Comparison of ENCODE assay signal across 15 mouse cellular contexts in genomic region chr17:47955054-47955741, GRCm38 (mm10). TPM values are rescaled to one million over a fixed set of nuclear protein-coding genes. Genes with fewer than 3 reads are reported as not detected.
DNase-seq lines count a peak whose midpoint lies in the region; ATAC-seq and TF ChIP-seq lines count a peak whose summit lies in the region.
"Had no signal": no experiment of that assay in that cellular context is flagged by ENCODE, and none has a peak within 500 bp of the region (broad histone marks: within the 10 kb centered on the region; RNA-seq: fewer than 3 reads in every experiment).

No protein-coding gene starts in this region.

- TF ChIP-seq EP300 in ES-Bruce4 (IDR thresholded peaks at IDR 0.05; ENCODE audit: insufficient read depth, low read depth, low read length) = peak; percentile 62; the same call in 1 of the 2 replicates

- no peak for TF ChIP-seq CTCF in ES-Bruce4 (IDR thresholded peaks at IDR 0.05; ENCODE audit: low read depth, low read length)

- H3K9me3 ChIP-seq in heart, embryonic 12.5 days (replicated peaks) = no peaks in the 10 kb centered on the region
- H3K9me3 ChIP-seq in ES-Bruce4 (replicated peaks; ENCODE audit: control insufficient read depth, insufficient read depth, low read length, poor library complexity, severe bottlenecking) = no peaks in the 10 kb centered on the region
- H3K9me3 ChIP-seq in liver, embryonic 11.5 days (ENCODE audit: control insufficient read depth, low read length) = no peaks in the 10 kb centered on the region
- H3K9me3 ChIP-seq: embryonic facial prominence, embryonic 15.5 days; midbrain, embryonic 12.5 days; neural tube, embryonic 13.5 days had no signal

- 20% methylated on average over 12 of the region's 12 CpGs for WGBS in heart, embryonic 12.5 days
- WGBS in liver, embryonic 11.5 days = 35% methylated on average over 12 of the region's 12 CpGs

- no peaks in the 10 kb centered on the region for H3K36me3 ChIP-seq in heart, embryonic 12.5 days
- no peaks in the 10 kb centered on the region for H3K36me3 ChIP-seq in ES-Bruce4 (ENCODE audit: control insufficient read depth, insufficient read depth, low read length, poor library complexity, severe bottlenecking)
- H3K36me3 ChIP-seq in liver, embryonic 11.5 days (ENCODE audit: control insufficient read depth, insufficient read depth, low read length) = no peaks in the 10 kb centered on the region
- H3K36me3 ChIP-seq: embryonic facial prominence, embryonic 15.5 days; midbrain, embryonic 12.5 days; neural tube, embryonic 13.5 days had no signal

- peaks cover 44% of the 10 kb centered on the region for H3K4me1 ChIP-seq in heart, embryonic 12.5 days (replicated peaks)
- peaks cover 9% of the 10 kb centered on the region for H3K4me1 ChIP-seq in ES-Bruce4 (ENCODE audit: control insufficient read depth, insufficient read depth, low read length)
- peaks cover 21% of the 10 kb centered on the region for H3K4me1 ChIP-seq in liver, embryonic 11.5 days (replicated peaks; ENCODE audit: control insufficient read depth, insufficient read depth, low read length)

- peak overlapping the region; percentile 49 for H3K27ac ChIP-seq in heart, embryonic 12.5 days (ENCODE audit: poor library complexity, severe bottlenecking)
- no peak overlapping the region for H3K27ac ChIP-seq in ES-Bruce4 (ENCODE audit: insufficient read depth, low read length)
- peak overlapping the region; percentile 20 for H3K27ac ChIP-seq in liver, embryonic 11.5 days (ENCODE audit: low read depth, low read length)
- H3K27ac ChIP-seq: embryonic facial prominence, embryonic 15.5 days; midbrain, embryonic 12.5 days; neural tube, embryonic 13.5 days had no signal

- H3K9ac ChIP-seq in heart, embryonic 12.5 days = no peak overlapping the region; the same call in 1 of the 2 replicates
- no peak overlapping the region; the same call in 1 of the 2 replicates for H3K9ac ChIP-seq in ES-Bruce4 (ENCODE audit: low read depth, poor library complexity, severe bottlenecking)
- no peak overlapping the region for H3K9ac ChIP-seq in liver, embryonic 11.5 days (ENCODE audit: low read depth, low read length)
- H3K9ac ChIP-seq: embryonic facial prominence, embryonic 15.5 days; midbrain, embryonic 12.5 days; neural tube, embryonic 13.5 days had no signal

- peak; percentile 71 for ATAC-seq in heart, embryonic 12.5 days (ENCODE audit: insufficient number of reproducible peaks, low FRiP score)
- peak; percentile 65 for ATAC-seq in liver, embryonic 11.5 days (replicated peaks; ENCODE audit: low FRiP score)

- no peak for TF ChIP-seq POLR2A in ES-Bruce4 (IDR thresholded peaks at IDR 0.05; ENCODE audit: insufficient read depth, low read length)

- peak overlapping the region; percentile 11 for H3K4me2 ChIP-seq in heart, embryonic 12.5 days
- H3K4me2 ChIP-seq in liver, embryonic 11.5 days = peak overlapping the region; percentile 22; the same call in 1 of the 2 replicates
- H3K4me2 ChIP-seq: embryonic facial prominence, embryonic 15.5 days; midbrain, embryonic 12.5 days; neural tube, embryonic 13.5 days had no signal

- DNase-seq in heart, postnatal 4 days = no peak
- no peak for DNase-seq in liver, embryonic 11.5 days (ENCODE audit: low spot score)
- peak; percentile 41 for DNase-seq in lung, postnatal 14 days
- no peak for DNase-seq in kidney, postnatal 4 days
- no peak for DNase-seq in cerebellum, adult 9-11 months
- no peak for DNase-seq in c-Kit-positive CD71-positive TER-119-positive erythroid progenitor cells, embryonic 14.5 days (ENCODE audit: low spot score)
- DNase-seq: adrenal gland, postnatal 25 days; cerebellum, adult 2 months; heart, postnatal 10 days; kidney, postnatal 25 days had no signal

- H3K4me3 ChIP-seq in heart, embryonic 12.5 days = no peak overlapping the region
- H3K4me3 ChIP-seq in ES-Bruce4 (ENCODE audit: low read depth, low read length) = no peak overlapping the region
- H3K4me3 ChIP-seq in liver, embryonic 11.5 days (ENCODE audit: low read depth, low read length) = no peak overlapping the region
- H3K4me3 ChIP-seq: embryonic facial prominence, embryonic 15.5 days; midbrain, embryonic 12.5 days; neural tube, embryonic 13.5 days had no signal

- no peaks in the 10 kb centered on the region; the same call in 1 of the 2 replicates for H3K27me3 ChIP-seq in heart, embryonic 12.5 days (replicated peaks)
- no peaks in the 10 kb centered on the region for H3K27me3 ChIP-seq in ES-Bruce4 (ENCODE audit: control insufficient read depth, insufficient read depth, low read length, poor library complexity, severe bottlenecking)
- H3K27me3 ChIP-seq in liver, embryonic 11.5 days (replicated peaks; ENCODE audit: control insufficient read depth, insufficient read depth, low read length) = peaks cover 15% of the 10 kb centered on the region

RNA-seq across cellular contexts. Expression of gene Foxp4, which starts 30.8 kb away (rescaled TPM):
- 20.7 and 22.5 TPM in 2 replicates for polyA plus RNA-seq in heart, embryonic 12.5 days (2016; fragmentation: Nextera tagmentation; extraction: Ambion mirVana)
- total RNA-seq in heart, postnatal 4 days (2021) = 10 to 100 TPM; 18.1 to 19.6 TPM
- polyA plus RNA-seq in ES-Bruce4 (2011; ENCODE audit: insufficient read depth, insufficient read length, low read depth, missing spikeins) = 44.2 and 52.3 TPM in 2 replicates
- polyA plus RNA-seq in liver, embryonic 11.5 days (2014; fragmentation: Nextera tagmentation; extraction: Ambion mirVana) = 21.3 and 21.6 TPM in 2 replicates
